In genomic region chr10:80695186-80695585, GRCm38 (mm10) we compare ENCODE assay signal across 8 mouse cellular contexts. TPM values are rescaled to one million over a fixed set of nuclear protein-coding genes. Genes with fewer than 3 reads are reported as not detected.
A peak's percentile ranks its signal among the peaks of the same experiment; 100 is the strongest.
DNase-seq lines count a peak whose midpoint lies in the region.

No protein-coding gene starts in this region.

- DNase-seq in heart, adult 11 months: peak; percentile 99
- no peak for DNase-seq in heart, postnatal 4 days
- DNase-seq in heart, adult 8-10 months (ENCODE audit: low spot score): peak; percentile 67
- peak; percentile 26 to 49 for DNase-seq in kidney, postnatal 4 days
- peak; percentile 84 to 88 for DNase-seq in monocyte, adult 2 months (ENCODE audit: low read depth in 1 of 2, low spot score in 2 of 2)
- no peak for DNase-seq in cerebellum, adult 9-10 months
- no peak for DNase-seq in frontal cortex, adult 2 months (ENCODE audit: extremely low spot score in 1 of 2, low spot score in 1 of 2)
- DNase-seq in cerebellum, postnatal 14 days: no peak

RNA-seq across cellular contexts. Expression of gene Mob3a, which starts 6.6 kb away (rescaled TPM):
- total RNA-seq in heart, postnatal 4 days (2021): 10 to 100 TPM; 12.5 to 13.0 TPM
- total RNA-seq in heart, adult 8-10 months (2022): 1 to 10 TPM; 3.8 to 6.0 (median 5.4) TPM
- 9.1 and 10.6 TPM in 2 replicates for polyA plus RNA-seq in frontal cortex, adult 2 months (2012; rRNA removed)

RNA-seq across cellular contexts. Expression of gene Izumo4, which starts 6.8 kb away (rescaled TPM):
- 1 to 10 TPM; 3.2 to 4.6 TPM for total RNA-seq in heart, postnatal 4 days (2021)
- total RNA-seq in heart, adult 8-10 months (2022): 1 to 10 TPM; 2.2 to 5.3 (median 3.6) TPM
- polyA plus RNA-seq in frontal cortex, adult 2 months (2012; rRNA removed): 99.6 and 108 TPM in 2 replicates

RNA-seq across cellular contexts. Expression of gene Mknk2, which starts 17.3 kb away (rescaled TPM):
- 100 to 1,000 TPM; 105 TPM for total RNA-seq in heart, postnatal 4 days (2021)
- total RNA-seq in heart, adult 8-10 months (2022): 100 to 1,000 TPM; 197 to 243 (median 216) TPM
- polyA plus RNA-seq in frontal cortex, adult 2 months (2012; rRNA removed): 43.8 and 51.6 TPM in 2 replicates

RNA-seq across cellular contexts. Expression of gene Btbd2, which starts 38.3 kb away (rescaled TPM):
- 10 to 100 TPM; 42.2 to 42.4 TPM for total RNA-seq in heart, postnatal 4 days (2021)
- 10 to 100 TPM; 44.0 to 52.5 (median 48.5) TPM for total RNA-seq in heart, adult 8-10 months (2022)
- 108 and 109 TPM in 2 replicates for polyA plus RNA-seq in frontal cortex, adult 2 months (2012; rRNA removed)

RNA-seq across cellular contexts. Expression of gene Ap3d1, which starts 46.9 kb away (rescaled TPM):
- total RNA-seq in heart, postnatal 4 days (2021): 10 to 100 TPM; 47.8 to 53.8 TPM
- 10 to 100 TPM; 41.2 to 44.5 (median 43.4) TPM for total RNA-seq in heart, adult 8-10 months (2022)
- 161 and 170 TPM in 2 replicates for polyA plus RNA-seq in frontal cortex, adult 2 months (2012; rRNA removed)

Comparison
In these comparisons a context has a peak if more than half of its experiments do, and no peak if none do; other contexts are left out.
1. DNase-seq: peak in heart, adult 11 months (single experiment), heart, adult 8-10 months (single experiment), kidney, postnatal 4 days (2 of 2) and monocyte, adult 2 months (2 of 2); none in heart, postnatal 4 days (single experiment), cerebellum, adult 9-10 months (single experiment), frontal cortex, adult 2 months (0 of 2) and cerebellum, postnatal 14 days (0 of 2).